Mouse (Mus musculus) forebrain, embryonic 14.5 days (tissue): ENCODE results near the gene Cfap298. TPM values are rescaled to one million over a fixed set of nuclear protein-coding genes. Genes with fewer than 3 reads are reported as not detected.

Experiments
- ATAC-seq: fragments of 200-750 bp; cut with Nextera tagmentation; 2 replicates; pipeline ENCODE4 v1.8.0; 2017; ENCODE audit warnings: mild to moderate bottlenecking, moderate library complexity
- DNase-seq: peaks from one replicate; pipeline ENCODE4 v3.0.0-alpha.2; 2015; ENCODE audit warnings: low spot score
- H3K27ac ChIP-seq: fragments of 300-500 bp; sonication (generic); 2 replicates; pipeline ENCODE4 v1.5.1; 2014; ENCODE audit warnings: low read depth, mild to moderate bottlenecking, control low read depth, low read length, moderate library complexity
- H3K27me3 ChIP-seq: fragments of 300-500 bp; sonication (generic); replicated peaks from 2 replicates; pipeline ENCODE4 v1.6.1; 2014; ENCODE audit warnings: low read length, control low read depth, mixed read lengths; ENCODE audit not compliant: control insufficient read depth, insufficient read depth
- H3K36me3 ChIP-seq: fragments of 300-500 bp; sonication (generic); 2 replicates; pipeline ENCODE4 v1.6.1; 2014; ENCODE audit warnings: low read length, control low read depth; ENCODE audit not compliant: control insufficient read depth, insufficient read depth
- H3K4me1 ChIP-seq: fragments of 300-500 bp; sonication (generic); 2 replicates; pipeline ENCODE4 v1.6.1; 2014; ENCODE audit warnings: antibody characterized with exemption, low read length, control low read depth; ENCODE audit not compliant: control insufficient read depth, insufficient read depth
- H3K4me2 ChIP-seq: fragments of 300-500 bp; sonication (generic); 2 replicates; pipeline ENCODE4 v1.6.1; 2014; ENCODE audit warnings: mild to moderate bottlenecking, control low read depth, low read length
- H3K4me3 ChIP-seq: fragments of 300-500 bp; sonication (generic); 2 replicates; pipeline ENCODE4 v1.5.1; 2014; ENCODE audit warnings: low read depth, low read length, control low read depth
- H3K9ac ChIP-seq: fragments of 300-500 bp; sonication (generic); 2 replicates; pipeline ENCODE4 v1.6.1; 2014; ENCODE audit warnings: mild to moderate bottlenecking, low read length, control low read depth, moderate library complexity
- H3K9me3 ChIP-seq: fragments of 300-500 bp; sonication (generic); replicated peaks from 2 replicates; pipeline ENCODE4 v1.6.1; 2016; ENCODE audit warnings: low read length, control low read depth, mixed read lengths; ENCODE audit not compliant: control insufficient read depth
- WGBS: fragments of 180-500 bp; shearing (Covaris S2); extraction: QIAGEN DNeasy Blood & Tissue Kit; methylation state at CpG from one replicate; pipeline ENCODE4 v1.1.7; 2014; 5-methylcytosine and 5-hydroxymethylcytosine counted together
- polyA plus RNA-seq: library from polyadenylated mRNA; unstranded; fragments of >200 nt; fragmentation: Nextera tagmentation; extraction: Ambion mirVana; gene quantifications from 2 replicates; pipeline ENCODE4 v1.2.1, GENCODE M21; 2014

The Cfap298 gene
- polyA plus RNA-seq, 1 experiment from 2014 or later = 49.0 TPM

DNA sequence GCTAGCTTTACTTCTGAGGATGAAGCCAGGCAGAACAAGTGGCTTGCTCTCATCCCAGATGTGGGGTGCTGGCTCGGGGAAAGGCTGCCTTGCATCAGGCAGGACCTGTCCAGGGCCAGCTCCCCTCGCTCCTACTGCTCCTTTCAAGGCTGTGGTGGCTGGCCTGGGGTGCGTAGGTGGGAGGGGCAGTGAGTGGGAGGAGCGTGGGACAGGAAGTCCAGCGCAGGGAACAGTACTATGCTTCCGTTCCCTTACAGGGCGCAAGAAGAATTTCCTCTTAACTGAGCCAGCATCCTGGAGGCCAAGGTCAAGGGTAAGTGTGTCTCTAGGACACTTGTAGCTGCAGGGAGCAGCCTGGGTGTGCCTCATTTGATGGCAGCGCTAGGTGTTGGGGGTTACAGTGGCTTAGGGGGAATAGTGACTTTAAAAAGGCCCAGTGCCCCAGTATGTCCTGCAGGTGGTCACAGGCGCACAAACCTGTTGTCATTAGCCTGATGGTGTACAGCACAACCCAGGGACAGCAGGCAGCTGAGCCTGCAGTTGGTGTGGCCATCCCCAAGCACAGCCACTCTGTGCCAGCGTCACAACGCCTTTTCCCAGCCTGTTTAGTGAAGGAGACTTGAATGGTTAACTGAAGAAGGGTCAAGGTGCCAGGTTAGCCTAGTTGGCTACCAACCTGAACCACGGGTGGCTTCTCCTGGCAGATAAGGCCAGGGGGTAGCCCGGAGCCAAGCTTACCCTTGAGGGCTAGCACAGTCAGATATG, 10.1 kb downstream of the Cfap298 start:
- Histone ChIP-seq H3K9ac (no peak overlapping the region), H3K36me3 (peaks cover 18% of the 10 kb centered on the region), H3K9me3 (no peaks in the 10 kb centered on the region), H3K4me3 (no peak overlapping the region), H3K4me2 (no peak overlapping the region), H3K27me3 (no peaks in the 10 kb centered on the region), H3K4me1 (peaks cover 5% of the 10 kb centered on the region; the same call in 1 of the 2 replicates), H3K27ac (no peak overlapping the region)
- WGBS = 91% methylated on average over 13 of the region's 13 CpGs
- DNase-seq = no peak
- no peak for ATAC-seq

DNA sequence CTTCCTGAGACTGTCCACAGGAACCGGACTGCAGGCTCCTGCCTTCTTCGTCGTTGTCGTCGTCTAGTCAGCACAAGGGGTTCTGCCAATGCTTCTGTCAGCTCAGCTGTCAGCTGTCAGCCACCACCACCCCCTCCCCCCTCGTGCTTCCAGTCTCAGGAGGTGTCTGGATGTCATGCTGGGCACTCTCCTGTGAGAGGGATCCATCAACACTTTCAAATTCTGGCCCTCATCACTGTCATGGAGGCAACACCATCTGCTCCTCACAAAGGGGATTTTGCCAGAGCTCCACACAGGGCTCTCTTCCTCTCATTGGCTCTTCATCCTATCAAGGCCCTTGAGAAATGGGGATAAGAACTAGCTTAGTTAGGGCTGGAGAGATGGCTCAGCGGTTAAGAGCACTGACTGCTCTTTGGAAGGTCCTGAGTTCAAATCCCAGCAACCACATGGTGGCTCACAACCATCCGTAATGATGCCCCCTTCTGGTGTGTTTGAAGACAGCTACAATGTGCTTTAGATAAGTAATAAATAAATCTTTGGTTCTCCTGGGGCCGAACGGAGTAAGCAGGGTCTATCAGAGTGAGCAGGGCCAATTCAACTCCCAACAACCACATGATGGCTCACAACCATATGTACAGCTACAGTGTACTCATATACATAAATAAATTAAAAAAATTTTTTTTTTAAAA, 13.3 kb downstream of the Cfap298 start:
- WGBS = 61% methylated on average over 10 of the region's 10 CpGs
- peak; percentile 85 for ATAC-seq

DNA sequence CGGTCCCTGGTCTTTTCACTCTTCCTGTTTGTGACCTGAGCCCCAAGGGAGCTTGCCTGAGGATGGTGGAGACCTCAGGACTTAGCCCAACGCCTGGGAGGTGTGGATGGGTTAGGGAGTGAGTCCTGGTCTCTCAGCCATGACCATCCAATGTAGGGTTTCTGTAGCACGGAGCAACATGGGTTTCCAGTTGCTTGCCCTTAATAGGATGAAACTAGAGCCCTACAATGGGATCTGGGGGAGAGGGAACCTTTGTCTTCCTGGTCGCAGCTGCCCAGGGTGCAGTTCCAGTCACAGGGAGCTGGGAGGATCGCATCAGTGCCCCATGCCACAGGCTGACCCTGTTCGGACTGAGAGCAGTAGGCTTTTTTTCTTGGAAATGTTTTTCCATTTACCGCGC, 17.8 kb downstream of the Cfap298 start:
- ATAC-seq (no peak), DNase-seq (no peak)
- no peaks in the 10 kb centered on the region for H3K27me3 ChIP-seq
- no peak overlapping the region for H3K9ac ChIP-seq
- H3K36me3 ChIP-seq = no peaks in the 10 kb centered on the region
- H3K27ac ChIP-seq = no peak overlapping the region
- peaks cover 5% of the 10 kb centered on the region; the same call in 1 of the 2 replicates for H3K4me1 ChIP-seq
- H3K4me3 ChIP-seq = no peak overlapping the region
- no peaks in the 10 kb centered on the region for H3K9me3 ChIP-seq
- WGBS = 69% methylated on average over 8 of the region's 8 CpGs
- no peak overlapping the region for H3K4me2 ChIP-seq

More for the DNA sequence above, 13.3 kb downstream of the Cfap298 start:
- Histone ChIP-seq H3K4me3 (no peak overlapping the region), H3K27ac (peak overlapping the region; percentile 44; the same call in 1 of the 2 replicates), H3K4me2 (no peak overlapping the region), H3K9me3 (no peaks in the 10 kb centered on the region), H3K27me3 (no peaks in the 10 kb centered on the region), H3K4me1 (peaks cover 5% of the 10 kb centered on the region; the same call in 1 of the 2 replicates), H3K9ac (no peak overlapping the region), H3K36me3 (0 out of 2 replicates have a peak, but pooled peaks cover 5% of the 10 kb centered on the region)
- peak; percentile 79 for DNase-seq

DNA sequence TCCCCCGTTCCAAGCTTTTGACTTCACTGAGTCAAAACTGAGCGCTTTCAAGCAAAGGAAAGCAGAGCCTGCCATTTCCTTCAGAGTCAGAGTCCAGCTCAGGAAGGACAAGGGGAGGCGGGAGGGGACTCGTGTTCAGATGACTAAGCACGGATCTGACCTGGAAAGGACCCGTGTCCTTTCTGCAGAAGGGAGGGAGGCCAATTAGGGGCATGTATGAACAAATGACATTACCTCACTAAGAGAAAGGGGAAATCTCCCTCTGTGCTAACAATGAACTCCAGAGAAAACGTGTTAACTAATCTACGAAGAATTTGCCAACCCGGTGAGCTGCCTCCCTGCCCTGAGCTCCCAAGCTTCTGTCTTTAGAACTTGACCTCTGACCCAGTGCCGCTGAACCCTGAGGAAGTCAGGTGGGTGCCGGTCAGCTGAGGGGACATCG, 18.9 kb downstream of the Cfap298 start:
- ATAC-seq (no peak), DNase-seq (no peak)
- H3K4me1 ChIP-seq = 0 out of 2 replicates have a peak, but pooled peaks cover under 1% of the 10 kb centered on the region
- H3K27me3 ChIP-seq = no peaks in the 10 kb centered on the region
- H3K9ac ChIP-seq = no peak overlapping the region
- no peaks in the 10 kb centered on the region for H3K36me3 ChIP-seq
- no peak overlapping the region for H3K4me3 ChIP-seq
- no peaks in the 10 kb centered on the region for H3K9me3 ChIP-seq
- no peak overlapping the region for H3K4me2 ChIP-seq
- H3K27ac ChIP-seq = no peak overlapping the region
- 22% methylated on average over 12 of the region's 12 CpGs for WGBS

DNA sequence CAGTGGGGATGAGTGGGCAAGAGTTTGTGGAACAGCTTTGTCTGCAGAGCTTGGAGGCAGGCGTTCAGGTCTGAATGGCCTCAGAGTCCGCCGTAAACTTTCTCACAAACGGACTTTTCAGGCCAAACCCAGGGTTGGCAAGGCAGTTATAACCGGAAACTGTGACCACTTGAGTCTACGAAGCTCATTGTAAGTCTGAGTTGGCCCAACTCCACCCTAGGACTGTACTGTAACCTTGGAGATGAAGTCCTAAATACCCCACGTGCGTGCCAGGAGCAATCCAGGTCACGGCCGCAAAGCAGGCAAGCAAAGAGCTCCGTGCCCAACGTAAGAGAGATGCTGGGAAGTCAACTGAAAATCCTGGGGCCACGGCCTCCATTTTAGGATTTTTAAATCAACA, 23.1 kb downstream of the Cfap298 start:
- Histone ChIP-seq H3K9me3 (no peaks in the 10 kb centered on the region), H3K4me1 (no peaks in the 10 kb centered on the region), H3K36me3 (no peaks in the 10 kb centered on the region), H3K9ac (no peak overlapping the region), H3K27ac (no peak overlapping the region), H3K4me3 (no peak overlapping the region), H3K27me3 (no peaks in the 10 kb centered on the region), H3K4me2 (no peak overlapping the region)
- 95% methylated on average over 13 of the region's 13 CpGs for WGBS
- ATAC-seq (no peak), DNase-seq (no peak)

DNA sequence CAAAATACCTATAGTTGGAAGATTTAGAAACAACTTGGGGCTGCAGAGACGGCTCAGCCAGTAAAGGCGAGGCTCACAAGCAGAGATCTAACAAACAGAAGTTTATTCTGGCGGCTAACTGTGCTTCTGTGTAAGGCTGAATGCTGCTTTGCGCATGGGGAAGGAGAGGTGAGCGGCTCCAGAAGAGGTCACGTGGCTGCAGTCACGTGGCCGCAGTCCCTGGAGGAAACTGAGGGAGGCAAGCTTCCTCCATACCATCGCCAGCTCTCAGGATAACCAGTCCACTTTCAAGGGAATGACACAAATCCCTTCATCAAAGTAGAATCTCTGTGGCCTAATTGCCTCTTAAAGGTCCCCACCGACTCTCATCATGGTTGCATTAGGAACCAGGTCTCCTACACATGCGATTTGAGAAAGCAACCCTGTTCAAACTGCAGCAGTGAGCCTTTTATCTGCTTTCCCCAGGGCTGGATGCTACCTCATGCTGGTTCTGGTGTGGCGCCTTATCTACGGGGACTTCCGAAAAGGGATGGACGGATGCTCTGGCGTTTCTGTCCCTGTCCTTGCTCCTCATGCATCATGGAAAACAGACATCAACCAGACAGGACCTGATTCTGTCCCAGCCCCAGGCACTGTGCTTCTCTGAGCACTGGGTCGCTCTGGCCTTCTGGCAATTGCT, 23.9 kb downstream of the Cfap298 start:
- Histone ChIP-seq H3K36me3 (no peaks in the 10 kb centered on the region), H3K4me1 (no peaks in the 10 kb centered on the region), H3K4me2 (no peak overlapping the region), H3K9ac (no peak overlapping the region), H3K27ac (no peak overlapping the region), H3K4me3 (no peak overlapping the region), H3K27me3 (no peaks in the 10 kb centered on the region), H3K9me3 (no peaks in the 10 kb centered on the region)
- ATAC-seq (no peak), DNase-seq (no peak)
- 83% methylated on average over 17 of the region's 17 CpGs for WGBS

DNA sequence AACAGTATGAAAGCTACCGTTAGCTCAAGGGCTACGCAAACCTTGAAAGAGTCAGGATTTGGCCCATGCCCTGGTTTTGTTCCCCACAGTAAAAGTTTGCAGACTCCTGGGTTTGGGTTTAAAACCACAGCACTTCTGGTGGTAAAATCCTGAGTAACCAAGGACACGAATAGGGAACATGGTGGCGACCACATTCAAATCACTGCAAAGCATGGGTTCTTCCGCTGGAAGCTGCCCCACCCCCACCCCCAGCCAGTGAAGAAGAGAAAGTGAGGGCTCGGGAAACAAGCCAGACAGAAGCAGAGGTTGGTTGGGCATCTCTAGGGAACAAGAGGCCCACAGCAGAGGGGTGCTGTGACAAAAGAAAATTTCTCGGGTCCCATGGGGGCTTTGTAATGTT, 27.7 kb downstream of the Cfap298 start:
- WGBS = 66% methylated on average over 7 of the region's 7 CpGs
- Histone ChIP-seq H3K9me3 (no peaks in the 10 kb centered on the region), H3K36me3 (no peaks in the 10 kb centered on the region), H3K4me3 (no peak overlapping the region), H3K9ac (no peak overlapping the region), H3K27ac (no peak overlapping the region), H3K4me2 (no peak overlapping the region), H3K27me3 (no peaks in the 10 kb centered on the region), H3K4me1 (no peaks in the 10 kb centered on the region)
- DNase-seq = no peak
- ATAC-seq = no peak

DNA sequence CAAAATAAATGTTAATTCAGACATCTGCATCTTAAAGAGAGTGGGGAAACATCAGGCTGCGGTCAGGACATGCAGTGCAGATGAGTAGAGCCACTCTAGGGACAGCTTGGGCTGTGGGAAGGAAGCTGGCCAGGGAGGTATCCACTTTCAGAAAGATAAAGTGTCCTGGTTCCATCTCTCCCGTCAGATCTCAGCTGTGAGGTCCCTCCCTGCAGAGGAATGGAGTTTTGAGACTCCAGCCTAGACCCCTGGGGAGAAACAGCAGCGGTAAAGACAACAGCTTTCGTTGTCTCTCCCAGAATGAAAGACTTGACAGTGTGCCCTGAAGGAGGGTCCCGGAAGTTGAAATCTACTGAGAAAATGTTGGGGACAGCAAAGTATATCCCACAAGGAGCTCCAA, 31.6 kb downstream of the Cfap298 start:
- Histone ChIP-seq H3K4me3 (no peak overlapping the region), H3K9me3 (no peaks in the 10 kb centered on the region), H3K36me3 (no peaks in the 10 kb centered on the region), H3K4me2 (no peak overlapping the region), H3K9ac (no peak overlapping the region), H3K4me1 (no peaks in the 10 kb centered on the region), H3K27ac (no peak overlapping the region), H3K27me3 (no peaks in the 10 kb centered on the region)
- ATAC-seq (no peak), DNase-seq (no peak)
- 46% methylated on average over 5 of the region's 5 CpGs for WGBS
